Mouse (Mus musculus): ENCODE results near the gene Sdc4. TPM values are rescaled to one million over a fixed set of nuclear protein-coding genes. Genes with fewer than 3 reads are reported as not detected.
A peak's percentile ranks its signal among the peaks of the same experiment; 100 is the strongest.

Sdc4 gene
- total and polyA plus RNA-seq, 3 experiments: not detected

- TF ChIP-seq NRF1 (IDR thresholded peaks at IDR 0.05; ENCODE audit: insufficient read depth, low read depth, low read length, poor library complexity, severe bottlenecking): peak; percentile 47; the same call in 1 of the 2 replicates
- TF ChIP-seq HCFC1 (IDR thresholded peaks at IDR 0.05; ENCODE audit: low read depth, low read length): peak; percentile 55; the same call in 1 of the 2 replicates
- peak; percentile 57; the same call in 1 of the 2 replicates for TF ChIP-seq GATA1 (IDR thresholded peaks at IDR 0.05; ENCODE audit: low read depth, low read length)
Measured at GRCm38 (mm10) chr2:164466787-164467186, 23.1 kb upstream of the Sdc4 start (continued).

GRCm38 (mm10) chr2:164465161-164465560 is 21.5 kb upstream of the Sdc4 start:
- no peaks in the 10 kb centered on the region for H3K9me3 ChIP-seq (replicated peaks; ENCODE audit: insufficient read depth, low read length)
- H3K27me3 ChIP-seq (ENCODE audit: control insufficient read depth in 1 of 2, insufficient read depth in 2 of 2, low read length in 2 of 2): no peaks in the 10 kb centered on the region
- H3K4me3 ChIP-seq (ENCODE audit: control insufficient read depth in 1 of 2, insufficient read depth in 1 of 2, low read depth in 2 of 2, low read length in 2 of 2): no peak overlapping the region
- no peak overlapping the region for H3K27ac ChIP-seq (ENCODE audit: control insufficient read depth, low read depth, low read length)
- peaks cover 15 to 24% of the 10 kb centered on the region in 2 experiments; a peak in 3 of 4 replicates for H3K4me1 ChIP-seq (ENCODE audit: control insufficient read depth in 1 of 2, insufficient read depth in 2 of 2, low read length in 2 of 2)
- no peak for DNase-seq (ENCODE audit: low read depth, low spot score)
- no peak overlapping the region for H3K9ac ChIP-seq (ENCODE audit: control insufficient read depth, low read depth, low read length, poor library complexity, severe bottlenecking)
- 0 out of 2 replicates have a peak, but pooled peaks have one; percentile 15 for TF ChIP-seq SIN3A (IDR thresholded peaks at IDR 0.05; ENCODE audit: low read length)
- TF ChIP-seq ZKSCAN1 (IDR thresholded peaks at IDR 0.05; ENCODE audit: low read depth, low read length): no peak
- peaks cover 21% of the 10 kb centered on the region for H3K79me2 ChIP-seq (ENCODE audit: control insufficient read depth, insufficient read depth, low read length, poor library complexity)
- peaks cover 0 to 25% of the 10 kb centered on the region in 2 experiments; a peak in 2 of 4 replicates for H3K36me3 ChIP-seq (ENCODE audit: control insufficient read depth in 1 of 2, insufficient read depth in 2 of 2, low read length in 2 of 2)

- Histone ChIP-seq H3K27me3 (ENCODE audit: control insufficient read depth in 1 of 2, insufficient read depth in 2 of 2, low read length in 2 of 2) (no peaks in the 10 kb centered on the region; a peak in 1 of 4 replicates), H3K9me3 (replicated peaks; ENCODE audit: insufficient read depth, low read length) (no peaks in the 10 kb centered on the region), H3K9ac (ENCODE audit: control insufficient read depth, low read depth, low read length, poor library complexity, severe bottlenecking) (peak within 1 kb of the TSS; percentile 85), H3K79me2 (ENCODE audit: control insufficient read depth, insufficient read depth, low read length, poor library complexity) (peaks cover 21% of the 10 kb centered on the region), H3K4me1 (ENCODE audit: control insufficient read depth in 1 of 2, insufficient read depth in 2 of 2, low read length in 2 of 2) (peaks cover 6 to 8% of the 10 kb centered on the region in 2 experiments; a peak in 2 of 4 replicates), H3K4me3 (ENCODE audit: control insufficient read depth in 1 of 2, insufficient read depth in 1 of 2, low read depth in 2 of 2, low read length in 2 of 2) (peak within 1 kb of the TSS; percentile 70 to 100), H3K36me3 (ENCODE audit: control insufficient read depth in 1 of 2, insufficient read depth in 2 of 2, low read length in 2 of 2) (peaks cover 0 to 12% of the 10 kb centered on the region in 2 experiments; a peak in 2 of 4 replicates), H3K27ac (ENCODE audit: control insufficient read depth, low read depth, low read length) (peak within 1 kb of the TSS; percentile 47)
- peak; percentile 98 for DNase-seq (ENCODE audit: low read depth, low spot score)
- peak; percentile 83 for TF ChIP-seq MYC (IDR thresholded peaks at IDR 0.05; ENCODE audit: low read depth, low read length)
- TF ChIP-seq SMC3 (IDR thresholded peaks at IDR 0.05; ENCODE audit: low read depth, low read length): peak; percentile 57
- peak; percentile 35; the same call in 1 of the 2 replicates for TF ChIP-seq POLR2AphosphoS2 (IDR thresholded peaks at IDR 0.05; ENCODE audit: low read length)
- peak; percentile 100 for TF ChIP-seq ELF1 (IDR thresholded peaks at IDR 0.05; ENCODE audit: low read depth, low read length)
- TF ChIP-seq MEF2A (IDR thresholded peaks at IDR 0.05; ENCODE audit: extremely low read depth, insufficient replicate concordance, low read depth, low read length, poor library complexity, severe bottlenecking): no peak
- TF ChIP-seq USF2 (IDR thresholded peaks at IDR 0.05; ENCODE audit: borderline replicate concordance in 1 of 2, insufficient read depth in 1 of 2, low read depth in 1 of 2, low read length in 2 of 2): no peak
- peak; percentile 68 for TF ChIP-seq NELFE (IDR thresholded peaks at IDR 0.05; ENCODE audit: low read depth, low read length)
- TF ChIP-seq CHD2 (IDR thresholded peaks at IDR 0.05; ENCODE audit: low read length): peak; percentile 23; the same call in 1 of the 2 replicates
- peak; percentile 96 for TF ChIP-seq SIN3A (IDR thresholded peaks at IDR 0.05; ENCODE audit: low read length)
- peak; percentile 62 for TF ChIP-seq TCF12 (IDR thresholded peaks at IDR 0.05; ENCODE audit: low read depth, low read length)
- TF ChIP-seq BHLHE40 (IDR thresholded peaks at IDR 0.05; ENCODE audit: borderline replicate concordance, low read depth, low read length): no peak
- peak; percentile 59 to 88 (median 72) for TF ChIP-seq CTCF (IDR thresholded peaks at IDR 0.05 in 2 of 3, conservative IDR thresholded peaks at IDR 0.05 in 1 of 3; ENCODE audit: control insufficient read depth in 1 of 3, insufficient read depth in 1 of 3, low read depth in 2 of 3, low read length in 3 of 3, poor library complexity in 1 of 3, severe bottlenecking in 1 of 3)
- peak; percentile 42; the same call in 1 of the 2 replicates for TF ChIP-seq ETS1 (IDR thresholded peaks at IDR 0.05; ENCODE audit: low read depth, low read length)
- no peak for TF ChIP-seq ZKSCAN1 (IDR thresholded peaks at IDR 0.05; ENCODE audit: low read depth, low read length)
- peak; percentile 98 for TF ChIP-seq NRF1 (IDR thresholded peaks at IDR 0.05; ENCODE audit: insufficient read depth, low read depth, low read length, poor library complexity, severe bottlenecking)
- TF ChIP-seq MAFK (IDR thresholded peaks at IDR 0.05; ENCODE audit: borderline replicate concordance, low read depth, low read length): no peak
- no peak for TF ChIP-seq JUND (IDR thresholded peaks at IDR 0.05; ENCODE audit: low read depth, low read length)
- peak; percentile 53; the same call in 1 of the 2 replicates for TF ChIP-seq ZNF384 (IDR thresholded peaks at IDR 0.05; ENCODE audit: low read depth, low read length)
- no peak for TF ChIP-seq POLR2AphosphoS5 (IDR thresholded peaks at IDR 0.05; ENCODE audit: borderline replicate concordance, low read depth, low read length)
- TF ChIP-seq ZC3H11A (IDR thresholded peaks at IDR 0.05; ENCODE audit: low read depth, low read length): peak; percentile 37
- 0 out of 2 replicates have a peak, but pooled peaks have one; percentile 17 for TF ChIP-seq GATA1 (IDR thresholded peaks at IDR 0.05; ENCODE audit: low read depth, low read length)
- peak; percentile 87; the same call in 1 of the 2 replicates for TF ChIP-seq MAZ (IDR thresholded peaks at IDR 0.05; ENCODE audit: low read depth, low read length)
- TF ChIP-seq UBTF (IDR thresholded peaks at IDR 0.05; ENCODE audit: borderline replicate concordance, insufficient read depth, low read depth, low read length): no peak
Measured at GRCm38 (mm10) chr2:164460745-164461551, 17.3 kb upstream of the Sdc4 start, which contains the start of gene Gm20458. Gene Gm20458 (plus strand): TSS chr2:164460967.

Measured in MEL (cell line).